Comparison of ENCODE assay signal across 15 mouse cellular contexts in genomic region chr6:84325384-84326114, GRCm38 (mm10).
DNase-seq lines count a peak whose midpoint lies in the region; ATAC-seq and TF ChIP-seq lines count a peak whose summit lies in the region.
"Had no signal": no experiment of that assay in that cellular context is flagged by ENCODE, and none has a peak within 500 bp of the region (broad histone marks: within the 10 kb centered on the region; RNA-seq: fewer than 3 reads in every experiment).

No protein-coding gene starts in this region.

- peaks cover 8% of the 10 kb centered on the region for H3K27me3 ChIP-seq in heart, embryonic 10.5 days (ENCODE audit: insufficient read depth, poor library complexity, severe bottlenecking)
- H3K27me3 ChIP-seq in C2C12 (ENCODE audit: control insufficient read depth, insufficient read depth, insufficient read length), result no peaks in the 10 kb centered on the region
- peaks cover 52% of the 10 kb centered on the region for H3K27me3 ChIP-seq in heart, embryonic 15.5 days
- H3K27me3 ChIP-seq in lung, embryonic 16.5 days (ENCODE audit: control insufficient read depth, insufficient read depth, low read depth, low read length), result no peaks in the 10 kb centered on the region; the same call in 1 of the 2 replicates
- H3K27me3 ChIP-seq in limb, embryonic 10.5 days (ENCODE audit: low read depth, poor library complexity, severe bottlenecking), result peaks cover 17% of the 10 kb centered on the region; the same call in 1 of the 2 replicates
- no peaks in the 10 kb centered on the region for H3K27me3 ChIP-seq in intestine, embryonic 16.5 days (replicated peaks; ENCODE audit: control insufficient read depth, insufficient read depth, low read length)
- H3K27me3 ChIP-seq: embryonic facial prominence, embryonic 12.5 days; limb, embryonic 12.5 days had no signal

- no peak overlapping the region for H3K4me3 ChIP-seq in heart, embryonic 10.5 days
- no peak overlapping the region for H3K4me3 ChIP-seq in C2C12 (ENCODE audit: insufficient read depth, poor library complexity, severe bottlenecking)
- H3K4me3 ChIP-seq in heart, embryonic 15.5 days, result no peak overlapping the region
- no peak overlapping the region for H3K4me3 ChIP-seq in lung, embryonic 16.5 days (ENCODE audit: low read length)
- H3K4me3 ChIP-seq in limb, embryonic 10.5 days, result no peak overlapping the region
- H3K4me3 ChIP-seq in intestine, embryonic 16.5 days (ENCODE audit: low read length), result no peak overlapping the region
- H3K4me3 ChIP-seq: embryonic facial prominence, embryonic 12.5 days; limb, embryonic 12.5 days had no signal

- H3K79me2 ChIP-seq in C2C12 (ENCODE audit: control insufficient read depth, insufficient read depth), result no peaks in the 10 kb centered on the region

- H3K9me3 ChIP-seq in heart, embryonic 10.5 days, result no peaks in the 10 kb centered on the region
- H3K9me3 ChIP-seq in heart, embryonic 15.5 days (replicated peaks), result no peaks in the 10 kb centered on the region
- no peaks in the 10 kb centered on the region for H3K9me3 ChIP-seq in lung, embryonic 16.5 days (ENCODE audit: control insufficient read depth, low read length)
- H3K9me3 ChIP-seq in limb, embryonic 10.5 days (replicated peaks), result no peaks in the 10 kb centered on the region
- H3K9me3 ChIP-seq in intestine, embryonic 16.5 days (ENCODE audit: control insufficient read depth, low read length), result no peaks in the 10 kb centered on the region
- H3K9me3 ChIP-seq: embryonic facial prominence, embryonic 12.5 days; limb, embryonic 12.5 days had no signal

- peak; percentile 97 for DNase-seq in heart, adult 11 months
- DNase-seq in heart, embryonic 10.5 days (ENCODE audit: low spot score), result no peak
- DNase-seq in limb, embryonic 10.5 days (ENCODE audit: low spot score), result no peak
- no peak for DNase-seq in cerebellum, postnatal 4 days (ENCODE audit: low spot score in 2 of 2)
- DNase-seq: B cell, adult 2 months; cerebellum, adult 9-11 months; right cerebral cortex, postnatal 4 days had no signal

- ATAC-seq in heart, embryonic 15.5 days (replicated peaks; ENCODE audit: insufficient number of reproducible peaks, insufficient read depth, low FRiP score, low read depth), result peak; percentile 43; the same call in 1 of the 2 replicates
- ATAC-seq in lung, embryonic 16.5 days (ENCODE audit: low read depth), result peak; percentile 91
- no peak for ATAC-seq in intestine, embryonic 16.5 days
- ATAC-seq: forebrain, embryonic 14.5 days; intestine, postnatal 0 days had no signal

- peaks cover 13% of the 10 kb centered on the region; the same call in 1 of the 2 replicates for H3K4me1 ChIP-seq in heart, embryonic 10.5 days
- peaks cover 3% of the 10 kb centered on the region; the same call in 1 of the 2 replicates for H3K4me1 ChIP-seq in heart, embryonic 15.5 days (replicated peaks)
- H3K4me1 ChIP-seq in lung, embryonic 16.5 days (replicated peaks; ENCODE audit: control insufficient read depth, insufficient read depth, low read length), result no peaks in the 10 kb centered on the region; the same call in 1 of the 2 replicates
- peaks cover 5% of the 10 kb centered on the region for H3K4me1 ChIP-seq in limb, embryonic 10.5 days
- H3K4me1 ChIP-seq in intestine, embryonic 16.5 days (ENCODE audit: control insufficient read depth, insufficient read depth, low read length), result no peaks in the 10 kb centered on the region
- H3K4me1 ChIP-seq: embryonic facial prominence, embryonic 12.5 days had no signal

- 59% methylated on average over 5 of the region's 5 CpGs for WGBS in heart, embryonic 10.5 days
- WGBS in heart, embryonic 15.5 days, result 46% methylated on average over 5 of the region's 5 CpGs
- 47% methylated on average over 5 of the region's 5 CpGs for WGBS in lung, embryonic 16.5 days
- 67% methylated on average over 5 of the region's 5 CpGs for WGBS in limb, embryonic 10.5 days
- WGBS in intestine, embryonic 16.5 days, result 77% methylated on average over 5 of the region's 5 CpGs

- no peaks in the 10 kb centered on the region for H3K36me3 ChIP-seq in heart, embryonic 10.5 days
- no peaks in the 10 kb centered on the region for H3K36me3 ChIP-seq in C2C12 (ENCODE audit: control insufficient read depth, insufficient read depth)
- no peaks in the 10 kb centered on the region for H3K36me3 ChIP-seq in heart, embryonic 15.5 days
- H3K36me3 ChIP-seq in lung, embryonic 16.5 days (ENCODE audit: control insufficient read depth, insufficient read depth, low read length), result no peaks in the 10 kb centered on the region
- H3K36me3 ChIP-seq in limb, embryonic 10.5 days, result no peaks in the 10 kb centered on the region
- no peaks in the 10 kb centered on the region for H3K36me3 ChIP-seq in intestine, embryonic 16.5 days (ENCODE audit: control insufficient read depth, insufficient read depth, low read length)
- H3K36me3 ChIP-seq: embryonic facial prominence, embryonic 12.5 days; limb, embryonic 12.5 days had no signal

- H3K4me2 ChIP-seq in heart, embryonic 15.5 days, result no peak overlapping the region
- no peak overlapping the region for H3K4me2 ChIP-seq in lung, embryonic 16.5 days (ENCODE audit: low read depth, low read length)
- no peak overlapping the region for H3K4me2 ChIP-seq in intestine, embryonic 16.5 days (ENCODE audit: low read depth, low read length)
- H3K4me2 ChIP-seq: embryonic facial prominence, embryonic 12.5 days; limb, embryonic 12.5 days had no signal

- no peaks in the 10 kb centered on the region for H3K79me3 ChIP-seq in C2C12 (ENCODE audit: low read depth)

- no peak for TF ChIP-seq CTCF in C2C12 (IDR thresholded peaks at IDR 0.05; ENCODE audit: control insufficient read depth, insufficient read depth, insufficient read length)

- no peak overlapping the region for H3K27ac ChIP-seq in heart, embryonic 10.5 days
- H3K27ac ChIP-seq in heart, embryonic 15.5 days, result no peak overlapping the region
- no peak overlapping the region for H3K27ac ChIP-seq in lung, embryonic 16.5 days (ENCODE audit: low read length)
- no peak overlapping the region for H3K27ac ChIP-seq in limb, embryonic 10.5 days
- no peak overlapping the region for H3K27ac ChIP-seq in intestine, embryonic 16.5 days (ENCODE audit: low read length)
- H3K27ac ChIP-seq: embryonic facial prominence, embryonic 12.5 days; limb, embryonic 12.5 days had no signal

- no peak overlapping the region for H3ac ChIP-seq in C2C12 (ENCODE audit: control insufficient read depth, insufficient read length, low read depth)

- no peak overlapping the region for H3K9ac ChIP-seq in heart, embryonic 15.5 days
- H3K9ac ChIP-seq in lung, embryonic 16.5 days (ENCODE audit: low read length), result no peak overlapping the region
- H3K9ac ChIP-seq in intestine, embryonic 16.5 days (ENCODE audit: low read depth, low read length), result no peak overlapping the region
- H3K9ac ChIP-seq: embryonic facial prominence, embryonic 12.5 days; limb, embryonic 12.5 days had no signal

TF ChIP-seq in C2C12, 6 proteins besides CTCF, POLR2A, EP300 and RAD21:
- TF ChIP-seq USF1 (IDR thresholded peaks at IDR 0.05; ENCODE audit: low read depth) (no peak), MYOD1 (IDR thresholded peaks at IDR 0.05; ENCODE audit: control insufficient read depth, insufficient read length, low read depth) (peak; percentile 44), MYOG (IDR thresholded peaks at IDR 0.05; ENCODE audit: control insufficient read depth, extremely low read depth, insufficient read length) (no peak)
